ENCODE assay signal across 13 mouse cellular contexts in the genomic region with DNA sequence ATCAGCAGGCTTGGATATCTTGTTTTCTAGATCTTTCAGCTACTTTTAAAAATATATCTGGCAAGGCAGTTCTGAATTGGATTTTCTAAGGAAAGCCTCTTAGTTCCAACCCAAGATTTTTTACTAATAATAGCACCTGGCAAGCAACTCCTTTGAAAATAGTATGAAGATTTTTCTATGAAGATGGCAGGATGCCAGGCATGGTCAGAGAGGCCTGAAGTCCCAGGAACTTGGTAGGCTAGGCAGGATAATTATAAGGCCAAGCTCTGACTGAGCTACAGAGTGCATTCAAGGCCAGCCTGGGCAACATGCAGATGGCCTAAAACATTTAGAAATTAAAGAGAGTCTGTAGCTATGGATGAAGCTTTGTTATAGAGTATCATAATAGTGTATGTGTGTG. TPM values are rescaled to one million over a fixed set of nuclear protein-coding genes. Genes with fewer than 3 reads are reported as not detected.
DNase-seq lines count a peak whose midpoint lies in the region; ATAC-seq and TF ChIP-seq lines count a peak whose summit lies in the region.
"Had no signal": no experiment of that assay in that cellular context is flagged by ENCODE, and none has a peak within 500 bp of the region (broad histone marks: within the 10 kb centered on the region; RNA-seq: fewer than 3 reads in every experiment).

No protein-coding gene starts in this region.

- no peak for TF ChIP-seq CTCF in heart, adult 2 months (IDR thresholded peaks at IDR 0.05)
- TF ChIP-seq CTCF in lung, postnatal 0 days (IDR thresholded peaks at IDR 0.05): no peak

- H3K36me3 ChIP-seq in heart, adult 2 months (ENCODE audit: control insufficient read depth, insufficient read depth, low read length): peaks cover 28% of the 10 kb centered on the region
- no peaks in the 10 kb centered on the region for H3K36me3 ChIP-seq in lung, postnatal 0 days (ENCODE audit: insufficient read depth, low read length)
- H3K36me3 ChIP-seq: embryonic facial prominence, embryonic 12.5 days; hindbrain, embryonic 12.5 days; intestine, embryonic 15.5 days; midbrain, embryonic 15.5 days had no signal

- H3K27ac ChIP-seq in heart, adult 2 months: peak overlapping the region; percentile 34; the same call in 1 of the 2 replicates
- H3K27ac ChIP-seq in lung, postnatal 0 days (ENCODE audit: low read length): no peak overlapping the region
- H3K27ac ChIP-seq: embryonic facial prominence, embryonic 12.5 days; hindbrain, embryonic 12.5 days; intestine, embryonic 15.5 days; midbrain, embryonic 15.5 days had no signal

- H3K79me2 ChIP-seq in heart, adult 2 months (replicated peaks; ENCODE audit: control insufficient read depth, insufficient read depth, low read length): peaks cover 2% of the 10 kb centered on the region

- H3K4me2 ChIP-seq in lung, postnatal 0 days (replicated peaks; ENCODE audit: low read depth, low read length): no peak overlapping the region
- H3K4me2 ChIP-seq: embryonic facial prominence, embryonic 12.5 days; hindbrain, embryonic 12.5 days; intestine, embryonic 15.5 days; midbrain, embryonic 15.5 days had no signal

- no peak for DNase-seq in heart, adult 2 months
- DNase-seq in heart, postnatal 36 days: no peak
- peak; percentile 15 for DNase-seq in left cerebral cortex, adult 11 months (ENCODE audit: low spot score)
- DNase-seq in left cerebral cortex, adult 18-20 months (ENCODE audit: low spot score in 2 of 2): no peak
- peak; percentile 18 for DNase-seq in lung, postnatal 10 days
- no peak for DNase-seq in lung, postnatal 0 days (ENCODE audit: low spot score)
- DNase-seq: right cerebral cortex, adult 18-20 months; thymus, postnatal 25 days had no signal

- H3K27me3 ChIP-seq in heart, adult 2 months (ENCODE audit: control insufficient read depth, insufficient read depth, low read length): no peaks in the 10 kb centered on the region
- no peaks in the 10 kb centered on the region for H3K27me3 ChIP-seq in lung, postnatal 0 days (replicated peaks; ENCODE audit: insufficient read depth, low read length)
- H3K27me3 ChIP-seq: embryonic facial prominence, embryonic 12.5 days; hindbrain, embryonic 12.5 days; intestine, embryonic 15.5 days; midbrain, embryonic 15.5 days had no signal

- TF ChIP-seq EP300 in heart, adult 2 months (IDR thresholded peaks at IDR 0.05; ENCODE audit: insufficient read depth, low read depth, low read length): no peak
- no peak for TF ChIP-seq EP300 in lung, postnatal 0 days (IDR thresholded peaks at IDR 0.05)

- TF ChIP-seq POLR2A in heart, adult 2 months (IDR thresholded peaks at IDR 0.05; ENCODE audit: insufficient read depth, low read depth, low read length): no peak

- no peaks in the 10 kb centered on the region for H3K9me3 ChIP-seq in lung, postnatal 0 days (ENCODE audit: low read length)
- H3K9me3 ChIP-seq: embryonic facial prominence, embryonic 12.5 days; intestine, embryonic 15.5 days; midbrain, embryonic 15.5 days had no signal

- intact Hi-C loops in heart, adult 2 months (cut with DNase I): no loop called here
- intact Hi-C loops in heart, postnatal 36 days (cut with DNase I): no loop called here

- ATAC-seq in lung, postnatal 0 days: no peak
- no peak for ATAC-seq in CD4-positive, CD25-positive, alpha-beta regulatory T cell, adult 4 months
- ATAC-seq: intestine, embryonic 15.5 days; midbrain, embryonic 15.5 days had no signal

- H3K4me3 ChIP-seq in heart, adult 2 months: no peak overlapping the region
- H3K4me3 ChIP-seq in lung, postnatal 0 days (ENCODE audit: low read depth, low read length): no peak overlapping the region
- H3K4me3 ChIP-seq: embryonic facial prominence, embryonic 12.5 days; hindbrain, embryonic 12.5 days; intestine, embryonic 15.5 days; midbrain, embryonic 15.5 days had no signal

- H3K9ac ChIP-seq in heart, adult 2 months (ENCODE audit: low read depth, low read length): no peak overlapping the region
- H3K9ac ChIP-seq in lung, postnatal 0 days (replicated peaks; ENCODE audit: low read depth): no peak overlapping the region
- H3K9ac ChIP-seq: embryonic facial prominence, embryonic 12.5 days; hindbrain, embryonic 12.5 days; intestine, embryonic 15.5 days; midbrain, embryonic 15.5 days had no signal

- peaks cover 20% of the 10 kb centered on the region for H3K4me1 ChIP-seq in heart, adult 2 months (ENCODE audit: control insufficient read depth, insufficient read depth, low read length)
- peaks cover 9% of the 10 kb centered on the region; the same call in 1 of the 2 replicates for H3K4me1 ChIP-seq in lung, postnatal 0 days (ENCODE audit: insufficient read depth, low read depth, low read length)
- H3K4me1 ChIP-seq: embryonic facial prominence, embryonic 12.5 days; hindbrain, embryonic 12.5 days; intestine, embryonic 15.5 days had no signal

RNA-seq across cellular contexts. Expression of a gene that starts 42.7 kb away (rescaled TPM):
- total RNA-seq in heart, adult 2 months (2021): 10 to 100 TPM; 19.7 to 35.5 TPM
- 23.5 and 37.5 TPM in 2 replicates for polyA plus RNA-seq in heart, adult 2 months (2012; rRNA removed)
- 10 to 100 TPM; 25.3 to 29.8 TPM for total RNA-seq in heart, postnatal 36 days (2021)
- 10 to 100 TPM; 30.7 to 31.0 TPM for total RNA-seq in left cerebral cortex, adult 18-20 months (2021)
- 23.0 and 35.0 TPM in 2 replicates for polyA plus RNA-seq in lung, postnatal 0 days (2015; fragmentation: Nextera tagmentation; extraction: Ambion mirVana)
- 10 to 100 TPM; 69.5 to 73.5 TPM for polyA plus RNA-seq in CD4-positive, CD25-positive, alpha-beta regulatory T cell, adult 4 months (2017; shearing (Covaris generic))

Comparison
In these comparisons a context has a peak if more than half of its experiments do, and no peak if none do; other contexts are left out.
1. DNase-seq: peak in left cerebral cortex, adult 11 months (single experiment) and lung, postnatal 10 days (single experiment); none in heart, adult 2 months (0 of 2), heart, postnatal 36 days (0 of 2), left cerebral cortex, adult 18-20 months (0 of 2) and lung, postnatal 0 days (single experiment).